Mouse (Mus musculus): Measurements from ENCODE around the gene Met.

GRCm38 (mm10) chr6:17498801-17499200 is 35.2 kb downstream of the Met start:
- TF ChIP-seq CTCF (IDR thresholded peaks at IDR 0.05; ENCODE audit: low read depth) (no peak), EP300 (optimal IDR thresholded peaks at IDR 0.05) (no peak)
